In the genomic region with DNA sequence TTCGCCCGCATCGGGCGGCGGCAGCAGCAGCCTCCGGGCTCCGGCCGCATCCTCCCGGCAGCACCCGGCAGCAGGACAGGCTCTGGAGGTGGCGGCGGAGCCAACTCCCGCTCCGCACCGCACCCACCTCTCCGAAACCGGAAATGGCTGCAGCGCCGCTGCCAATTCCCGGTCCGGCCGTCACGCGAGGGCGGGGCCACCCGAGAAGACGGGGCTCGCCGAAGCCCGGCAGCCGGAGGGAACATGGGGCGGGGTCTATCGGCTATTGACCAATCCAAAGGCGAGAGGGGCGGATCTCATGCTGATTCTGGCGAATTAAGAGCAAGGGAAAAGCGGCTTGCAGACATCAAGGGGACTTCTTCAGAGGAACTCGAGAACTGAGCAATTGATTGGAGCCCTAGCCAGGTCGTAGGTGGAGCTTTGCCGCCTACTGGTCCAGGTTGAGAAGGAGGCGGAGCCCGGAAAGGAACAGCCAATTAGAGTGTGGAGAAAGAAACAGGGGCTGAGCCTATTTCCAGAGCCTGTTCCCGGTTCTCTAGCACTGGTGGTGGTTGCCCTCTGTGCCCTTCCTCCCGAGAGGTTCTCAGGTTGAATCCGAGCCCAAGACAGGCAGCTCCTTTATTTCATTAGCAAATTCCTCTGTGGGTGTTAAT, we compare ENCODE assay signal across 8 mouse cellular contexts. TPM values are rescaled to one million over a fixed set of nuclear protein-coding genes. Genes with fewer than 3 reads are reported as not detected.
DNase-seq lines count a peak whose midpoint lies in the region; ATAC-seq lines count a peak whose summit lies in the region.

A gene (minus strand): TSS at position 234 of the 653 bp plus-strand sequence.

- H3K9ac ChIP-seq in hindbrain, embryonic 11.5 days (ENCODE audit: low read depth, low read length), result peak within 1 kb of the TSS; percentile 91

- peak within 1 kb of the TSS; percentile 94 for H3K4me2 ChIP-seq in hindbrain, embryonic 11.5 days (replicated peaks; ENCODE audit: low read depth, low read length)

- H3K4me1 ChIP-seq in hindbrain, embryonic 11.5 days (replicated peaks; ENCODE audit: control insufficient read depth, insufficient read depth, low read length), result no peaks in the 10 kb centered on the region

- no peaks in the 10 kb centered on the region for H3K27me3 ChIP-seq in hindbrain, embryonic 11.5 days (ENCODE audit: control insufficient read depth, insufficient read depth, low read length)

- H3K36me3 ChIP-seq in hindbrain, embryonic 11.5 days (ENCODE audit: control insufficient read depth, insufficient read depth, low read length), result no peaks in the 10 kb centered on the region

- peak; percentile 99 for ATAC-seq in hindbrain, embryonic 11.5 days (ENCODE audit: low FRiP score)

- under 1% methylated on average over 45 of the region's 45 CpGs for WGBS in hindbrain, embryonic 11.5 days

- H3K27ac ChIP-seq in hindbrain, embryonic 11.5 days (ENCODE audit: low read depth, low read length), result peak within 1 kb of the TSS; percentile 68; the same call in 1 of the 2 replicates

- H3K4me3 ChIP-seq in hindbrain, embryonic 11.5 days (ENCODE audit: low read depth, low read length), result peak within 1 kb of the TSS; percentile 99

- DNase-seq in Muller cell, postnatal 12 days (ENCODE audit: inconsistent ontology term), result peak; percentile 99
- DNase-seq in cerebellum, adult 9-11 months, result peak; percentile 100
- DNase-seq in frontal cortex, adult 2 months (ENCODE audit: extremely low spot score in 1 of 2, low spot score in 1 of 2), result peak; percentile 100
- DNase-seq in hindbrain, embryonic 11.5 days (ENCODE audit: low spot score), result peak; percentile 99
- DNase-seq in layer of hippocampus, postnatal 10 days (ENCODE audit: low spot score in 2 of 2), result peak; percentile 99
- peak; percentile 100 for DNase-seq in lung, postnatal 10 days
- DNase-seq in ovary, postnatal 36 days (ENCODE audit: low spot score), result peak; percentile 99
- DNase-seq in thymus, postnatal 25 days, result peak; percentile 99

- H3K9me3 ChIP-seq in hindbrain, embryonic 11.5 days (ENCODE audit: control insufficient read depth, low read length), result no peaks in the 10 kb centered on the region

RNA-seq across cellular contexts. Expression of the gene that starts here (rescaled TPM):
- polyA plus RNA-seq in frontal cortex, adult 2 months (2012; rRNA removed), result 19.3 and 22.8 TPM in 2 replicates
- 62.4 and 63.7 TPM in 2 replicates for polyA plus RNA-seq in hindbrain, embryonic 11.5 days (2014; fragmentation: Nextera tagmentation; extraction: Ambion mirVana)
- 10 to 100 TPM; 66.3 to 67.3 TPM for total RNA-seq in layer of hippocampus, postnatal 10 days (2021)

Comparison
In these comparisons a context has a peak if more than half of its experiments do, and no peak if none do; other contexts are left out.
1. Peak in every context shown above with its lines: DNase-seq, ATAC-seq, H3K4me3 ChIP-seq and H3K27ac ChIP-seq.